ENCODE assay signal across 9 mouse cellular contexts in genomic region chr5:124173012-124173985, GRCm38 (mm10). TPM values are rescaled to one million over a fixed set of nuclear protein-coding genes. Genes with fewer than 3 reads are reported as not detected.
DNase-seq lines count a peak whose midpoint lies in the region; ATAC-seq lines count a peak whose summit lies in the region.
"Had no signal": no experiment of that assay in that cellular context is flagged by ENCODE, and none has a peak within 500 bp of the region (broad histone marks: within the 10 kb centered on the region; RNA-seq: fewer than 3 reads in every experiment).

No protein-coding gene starts in this region.

- intact Hi-C loops in gastrocnemius, postnatal 14 days (cut with DNase I; ENCODE audit: low total_unique reads), result no loop called here

- H3K27me3 ChIP-seq in hindbrain, embryonic 14.5 days (ENCODE audit: control insufficient read depth, insufficient read depth, low read length), result no peaks in the 10 kb centered on the region
- H3K27me3 ChIP-seq in hindbrain, embryonic 13.5 days, result 0 out of 2 replicates have a peak, but pooled peaks cover 7% of the 10 kb centered on the region
- H3K27me3 ChIP-seq: embryonic facial prominence, embryonic 12.5 days had no signal

- H3K4me2 ChIP-seq in hindbrain, embryonic 14.5 days (replicated peaks), result no peak overlapping the region
- H3K4me2 ChIP-seq in hindbrain, embryonic 13.5 days, result no peak overlapping the region
- H3K4me2 ChIP-seq: embryonic facial prominence, embryonic 12.5 days had no signal

- no peak overlapping the region for H3K4me3 ChIP-seq in hindbrain, embryonic 14.5 days (replicated peaks; ENCODE audit: low read length)
- no peak overlapping the region for H3K4me3 ChIP-seq in hindbrain, embryonic 13.5 days
- H3K4me3 ChIP-seq: embryonic facial prominence, embryonic 12.5 days had no signal

- peak; percentile 53; the same call in 1 of the 2 replicates for ATAC-seq in hindbrain, embryonic 14.5 days (ENCODE audit: low FRiP score)
- ATAC-seq in hindbrain, embryonic 13.5 days (ENCODE audit: low FRiP score), result no peak
- no peak for ATAC-seq in inflammation-experienced regulatory T-cells, adult 6 months

- no peaks in the 10 kb centered on the region for H3K36me3 ChIP-seq in hindbrain, embryonic 14.5 days (replicated peaks; ENCODE audit: control insufficient read depth, insufficient read depth)
- no peaks in the 10 kb centered on the region for H3K36me3 ChIP-seq in hindbrain, embryonic 13.5 days
- H3K36me3 ChIP-seq: embryonic facial prominence, embryonic 12.5 days had no signal

- H3K4me1 ChIP-seq in hindbrain, embryonic 14.5 days (replicated peaks; ENCODE audit: control insufficient read depth, insufficient read depth, low read length), result peaks cover 20% of the 10 kb centered on the region; the same call in 1 of the 2 replicates
- H3K4me1 ChIP-seq in hindbrain, embryonic 13.5 days (replicated peaks), result peaks cover 68% of the 10 kb centered on the region

- no peak for DNase-seq in hindbrain, embryonic 14.5 days (ENCODE audit: low spot score)
- DNase-seq in cerebellum, adult 11-12 months, result peak; percentile 94
- DNase-seq in gastrocnemius, postnatal 14 days, result peak; percentile 86
- peak; percentile 93 for DNase-seq in layer of hippocampus, adult 9-11 months
- peak; percentile 71 for DNase-seq in lung, postnatal 14 days
- no peak for DNase-seq in thymus, postnatal 4 days

- H3K9me3 ChIP-seq in hindbrain, embryonic 14.5 days (ENCODE audit: control insufficient read depth, low read length), result no peaks in the 10 kb centered on the region
- H3K9me3 ChIP-seq in hindbrain, embryonic 13.5 days, result no peaks in the 10 kb centered on the region
- H3K9me3 ChIP-seq: embryonic facial prominence, embryonic 12.5 days had no signal

- H3K27ac ChIP-seq in hindbrain, embryonic 14.5 days, result no peak overlapping the region
- H3K27ac ChIP-seq in hindbrain, embryonic 13.5 days, result no peak overlapping the region
- H3K27ac ChIP-seq: embryonic facial prominence, embryonic 12.5 days had no signal

- no peak overlapping the region for H3K9ac ChIP-seq in hindbrain, embryonic 14.5 days
- no peak overlapping the region for H3K9ac ChIP-seq in hindbrain, embryonic 13.5 days
- H3K9ac ChIP-seq: embryonic facial prominence, embryonic 12.5 days had no signal

- WGBS in hindbrain, embryonic 14.5 days, result 63% methylated on average over 15 of the region's 15 CpGs
- 63% methylated on average over 15 of the region's 15 CpGs for WGBS in hindbrain, embryonic 13.5 days

RNA-seq across cellular contexts. Expression of gene Arl6ip4, which starts 57.4 kb away (rescaled TPM):
- polyA plus RNA-seq in hindbrain, embryonic 14.5 days (2014; fragmentation: Nextera tagmentation; extraction: Ambion mirVana), result 62.6 and 72.1 TPM in 2 replicates
- 71.7 and 75.1 TPM in 2 replicates for polyA plus RNA-seq in hindbrain, embryonic 13.5 days (2015; fragmentation: Nextera tagmentation; extraction: Ambion mirVana)
- total RNA-seq in gastrocnemius, postnatal 14 days (2021), result 10 to 100 TPM; 42.8 to 46.5 TPM
- 10 to 100 TPM; 55.1 to 59.0 (median 56.1) TPM for polyA plus RNA-seq in inflammation-experienced regulatory T-cells, adult 6 months (2017; shearing (Covaris generic))

Comparison
In these comparisons a context has a peak if more than half of its experiments do, and no peak if none do; other contexts are left out.
1. DNase-seq: peak in cerebellum, adult 11-12 months (single experiment), gastrocnemius, postnatal 14 days (single experiment), layer of hippocampus, adult 9-11 months (single experiment) and lung, postnatal 14 days (single experiment); none in hindbrain, embryonic 14.5 days (single experiment) and thymus, postnatal 4 days (single experiment).